Mouse (Mus musculus) myocyte (in vitro differentiated cells): ENCODE data around the gene Pheta1.

Source experiments
- MAX ChIP-seq: IDR thresholded peaks from one replicate; pipeline ENCODE4 v1.6.1; 2011; ENCODE audit warnings: low read depth, mild to moderate bottlenecking, control low read depth
- SRF ChIP-seq: IDR thresholded peaks from one replicate; pipeline ENCODE4 v1.6.1; 2011; ENCODE audit warnings: low read depth; ENCODE audit not compliant: control insufficient read depth, insufficient read length

GRCm38 (mm10) chr5:121871515-121872030, 22.8 kb downstream of the Pheta1 start:
- TF ChIP-seq MAX (no peak), SRF (no peak)
